Mouse (Mus musculus): ENCODE measurements around the gene Kctd7.

DNA sequence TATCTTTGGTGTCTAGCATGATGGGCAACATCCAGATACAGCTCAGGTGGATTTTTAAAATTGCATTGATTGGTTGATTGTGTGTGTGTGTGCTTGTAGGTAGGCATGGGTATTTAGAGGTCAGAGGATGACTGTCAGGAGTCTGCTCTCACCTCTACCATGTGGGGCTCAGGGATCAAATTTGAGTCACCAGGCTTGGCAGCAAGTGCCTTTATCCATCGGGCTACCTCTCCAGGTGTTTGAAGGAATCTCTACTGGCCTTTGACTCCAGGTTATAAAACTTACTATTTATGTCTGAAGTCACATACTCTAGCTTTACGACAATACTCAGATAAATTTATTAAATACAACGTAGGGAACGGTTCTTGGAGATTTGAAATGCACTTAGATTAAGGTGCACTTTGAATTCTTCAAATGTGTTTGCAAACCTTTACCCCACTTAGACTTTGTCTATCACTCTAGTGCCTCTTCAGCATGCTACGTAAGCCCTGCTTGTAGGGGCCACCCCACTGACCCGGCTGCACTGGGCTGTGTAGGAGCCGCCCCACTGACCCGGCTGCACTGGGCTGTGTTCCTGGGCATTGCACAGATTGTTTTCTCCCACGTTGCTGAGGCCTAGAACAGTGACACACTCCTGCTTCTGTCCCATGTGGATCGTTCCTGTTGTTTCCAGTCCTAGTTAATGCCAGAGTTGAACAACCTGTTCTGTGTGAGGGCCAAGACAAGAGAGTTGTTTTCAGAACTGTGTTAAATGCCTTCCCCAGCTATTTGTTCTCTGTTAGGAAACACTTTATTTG is 55.8 kb downstream of the Kctd7 start:
- TF ChIP-seq CTCF (IDR thresholded peaks at IDR 0.05; ENCODE audit: control insufficient read depth, insufficient read depth, low read length) (no peak), POLR2A (IDR thresholded peaks at IDR 0.05; ENCODE audit: borderline replicate concordance, control insufficient read depth, low read depth, low read length) (no peak)
